Mouse (Mus musculus) olfactory bulb, adult 2 months (tissue): ENCODE data around the gene Lrrn2. TPM values are rescaled to one million over a fixed set of nuclear protein-coding genes. Genes with fewer than 3 reads are reported as not detected.

Source experiments
- H3K27ac ChIP-seq: fragments of 200-500 bp; 2 replicates; pipeline ENCODE4 v1.5.1; 2012; ENCODE audit warnings: low read depth, low read length; ENCODE audit not compliant: insufficient read depth
- H3K4me1 ChIP-seq: fragments of 200-500 bp; 2 replicates; pipeline ENCODE4 v1.6.1; 2012; ENCODE audit warnings: low read length; ENCODE audit not compliant: control insufficient read depth, insufficient read depth
- H3K4me3 ChIP-seq: fragments of 200-500 bp; 2 replicates; pipeline ENCODE4 v1.5.1; 2012; ENCODE audit warnings: mild to moderate bottlenecking, low read depth, low read length, moderate library complexity; ENCODE audit not compliant: insufficient read depth
- CTCF ChIP-seq: fragments of 200-500 bp; IDR thresholded peaks from 2 replicates; pipeline ENCODE4 v1.5.1; 2012; ENCODE audit warnings: low read depth, mild to moderate bottlenecking, low read length, moderate library complexity; ENCODE audit not compliant: insufficient read depth
- POLR2A ChIP-seq: fragments of 200-500 bp; IDR thresholded peaks from 2 replicates; pipeline ENCODE4 v1.6.1; 2012; ENCODE audit warnings: mild to moderate bottlenecking, low read depth, low read length, moderate library complexity; ENCODE audit not compliant: insufficient read depth
- WGBS: fragments of 180-500 bp; shearing (Covaris S2); methylation state at CpG from one replicate; pipeline ENCODE4 v1.1.7; 2018; 5-methylcytosine and 5-hydroxymethylcytosine counted together
- polyA plus RNA-seq: library from polyadenylated mRNA; stranded (reverse); fragments of >200 nt; gene quantifications from 2 replicates; pipeline ENCODE4 v1.2.4, GENCODE M21; 2012; ENCODE audit warnings: low replicate concordance; ENCODE audit not compliant: missing spikeins, insufficient read depth, insufficient read length

Lrrn2 gene
- polyA plus RNA-seq, 1 experiment, result not detected

DNA sequence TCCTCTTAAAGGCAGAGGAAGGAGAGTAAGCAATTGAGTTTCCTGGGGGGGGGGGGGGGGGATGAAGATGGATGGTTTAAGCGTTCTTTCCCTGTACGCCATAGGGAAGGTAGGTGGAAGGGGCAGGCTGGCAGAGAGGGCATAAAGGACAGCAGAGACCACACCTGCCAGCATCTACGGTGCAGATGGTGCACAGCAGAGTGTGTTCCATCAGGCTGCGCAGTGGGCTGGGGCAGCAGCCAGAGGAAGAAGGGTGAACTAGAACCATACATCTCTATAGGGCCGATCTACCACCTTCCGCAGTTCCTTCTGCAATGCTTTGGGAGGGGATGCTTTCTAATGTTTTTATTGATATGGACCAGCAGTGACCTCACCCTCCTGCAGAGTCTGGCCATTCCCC lies 19.0 kb downstream of the Lrrn2 start:
- Histone ChIP-seq H3K4me3 (no peak overlapping the region), H3K27ac (no peak overlapping the region), H3K4me1 (peaks cover 27% of the 10 kb centered on the region)
- 85% methylated on average over 6 of the region's 6 CpGs for WGBS
- TF ChIP-seq POLR2A (no peak), CTCF (no peak)

DNA sequence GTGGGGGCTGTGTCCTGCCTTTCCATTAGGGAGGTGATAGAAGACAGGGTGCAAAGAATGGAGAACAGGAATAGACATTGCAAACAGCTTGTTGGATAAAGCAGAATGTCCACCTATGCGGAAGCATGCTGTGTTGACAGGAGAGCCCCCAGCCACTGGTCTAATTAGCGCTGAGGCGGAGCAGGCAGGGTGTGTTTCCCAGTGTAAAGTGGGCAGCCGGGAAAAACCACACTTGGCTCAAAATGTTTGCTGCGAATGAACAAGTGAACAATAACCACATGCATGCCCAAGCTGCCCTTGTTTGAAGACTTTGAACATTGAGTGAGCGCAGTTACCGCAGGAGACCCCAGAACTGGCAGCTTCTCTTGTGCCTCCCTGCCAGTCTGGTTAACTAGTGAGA lies 19.6 kb downstream of the Lrrn2 start:
- TF ChIP-seq POLR2A (no peak), CTCF (no peak)
- H3K27ac ChIP-seq, result no peak overlapping the region
- 68% methylated on average over 7 of the region's 7 CpGs for WGBS
- no peak overlapping the region for H3K4me3 ChIP-seq
- H3K4me1 ChIP-seq, result peaks cover 25% of the 10 kb centered on the region

DNA sequence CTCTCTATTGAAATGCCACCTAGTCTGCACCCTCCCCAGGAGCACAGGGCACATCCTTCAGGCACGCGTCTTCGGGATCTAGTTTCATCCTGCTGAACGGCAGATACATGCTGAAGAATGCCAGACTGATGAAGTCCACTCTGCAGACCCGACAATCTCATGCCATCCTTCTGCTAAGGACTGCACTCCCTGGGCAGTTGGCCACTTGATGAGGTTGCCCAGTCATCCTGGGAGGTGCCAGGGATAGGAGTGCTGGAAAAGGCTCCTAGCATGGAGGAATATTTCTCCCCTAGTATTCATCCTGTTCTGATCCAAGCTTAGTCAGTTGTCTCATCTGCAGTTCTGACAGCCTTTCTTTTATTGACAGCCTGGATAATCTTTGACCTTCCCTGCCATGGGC lies 20.9 kb downstream of the Lrrn2 start:
- Histone ChIP-seq H3K4me1 (peaks cover 25% of the 10 kb centered on the region), H3K27ac (no peak overlapping the region), H3K4me3 (no peak overlapping the region)
- TF ChIP-seq POLR2A (no peak), CTCF (no peak)
- WGBS, result 78% methylated on average over 5 of the region's 5 CpGs

DNA sequence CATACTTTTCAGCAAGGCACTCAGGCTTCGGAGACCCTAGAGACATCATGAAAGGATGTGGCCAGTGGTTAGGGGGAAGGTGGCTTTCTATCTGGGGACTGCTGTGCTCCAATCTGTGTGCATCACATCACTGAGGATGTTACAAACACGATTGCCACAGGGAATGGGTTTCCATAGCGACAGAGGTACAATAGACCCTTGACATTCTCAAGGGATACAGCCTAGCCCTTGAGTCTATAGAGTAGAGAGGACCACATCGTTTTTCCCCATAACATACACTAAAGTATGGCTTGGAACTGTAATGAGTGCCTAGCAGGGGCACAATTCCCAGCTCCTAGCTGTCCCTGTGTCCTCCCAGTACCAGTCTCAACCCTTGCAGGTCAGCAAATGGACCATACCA lies 23.4 kb downstream of the Lrrn2 start:
- WGBS, result 56% methylated on average over 4 of the region's 4 CpGs
- no peak for TF ChIP-seq POLR2A
- TF ChIP-seq CTCF, result no peak
- H3K27ac ChIP-seq, result no peak overlapping the region

DNA sequence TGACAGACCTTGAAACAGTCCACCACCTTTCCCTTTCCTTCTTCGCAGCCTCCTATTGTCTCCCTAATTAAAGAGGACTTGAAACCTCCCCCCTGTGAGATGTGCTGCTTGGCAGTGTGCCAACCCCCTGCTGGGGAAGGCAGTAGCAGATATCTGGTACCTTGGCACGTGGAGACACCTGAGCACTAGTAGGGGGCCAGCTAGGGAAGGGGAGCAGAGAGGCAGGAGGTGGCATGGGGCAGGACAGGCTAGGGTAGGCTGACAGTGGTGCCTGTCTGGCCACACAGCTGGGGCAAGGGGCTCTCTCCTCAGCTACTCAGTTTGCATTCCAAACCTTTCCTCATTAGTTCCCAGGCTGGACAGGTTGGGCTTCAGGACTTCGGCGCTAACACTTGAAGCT lies 29.0 kb downstream of the Lrrn2 start:
- TF ChIP-seq POLR2A (no peak), CTCF (no peak)
- H3K27ac ChIP-seq, result no peak overlapping the region
- no peak overlapping the region for H3K4me3 ChIP-seq
- WGBS, result 59% methylated on average over 4 of the region's 4 CpGs
- H3K4me1 ChIP-seq, result peaks cover 11% of the 10 kb centered on the region

More for the DNA sequence above, 23.4 kb downstream of the Lrrn2 start:
- H3K4me3 ChIP-seq, result no peak overlapping the region
- peaks cover 29% of the 10 kb centered on the region for H3K4me1 ChIP-seq

DNA sequence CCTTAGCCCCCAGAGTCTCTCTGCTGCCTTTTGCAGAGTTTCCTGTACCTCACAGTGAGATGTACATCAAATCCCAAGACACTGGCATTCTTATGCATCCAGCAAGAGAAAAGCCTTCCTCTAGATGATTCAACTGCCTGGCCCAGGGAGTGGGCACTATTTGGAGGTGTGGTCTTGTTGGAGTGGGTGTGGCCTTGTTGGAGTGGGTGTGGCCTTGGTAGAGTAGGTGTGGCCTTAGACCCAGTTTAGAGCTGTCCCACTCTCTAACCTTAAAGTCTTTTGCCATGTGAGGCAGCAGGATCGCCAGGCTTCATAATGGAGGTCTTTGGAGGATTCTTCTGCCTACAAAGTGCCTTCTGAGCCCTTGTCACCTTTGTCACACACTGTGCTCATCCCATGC lies 29.9 kb downstream of the Lrrn2 start:
- Histone ChIP-seq H3K4me1 (peaks cover 11% of the 10 kb centered on the region), H3K4me3 (no peak overlapping the region), H3K27ac (no peak overlapping the region)
- WGBS, result 88% methylated on average over 1 of the region's 1 CpGs
- TF ChIP-seq POLR2A, result no peak

DNA sequence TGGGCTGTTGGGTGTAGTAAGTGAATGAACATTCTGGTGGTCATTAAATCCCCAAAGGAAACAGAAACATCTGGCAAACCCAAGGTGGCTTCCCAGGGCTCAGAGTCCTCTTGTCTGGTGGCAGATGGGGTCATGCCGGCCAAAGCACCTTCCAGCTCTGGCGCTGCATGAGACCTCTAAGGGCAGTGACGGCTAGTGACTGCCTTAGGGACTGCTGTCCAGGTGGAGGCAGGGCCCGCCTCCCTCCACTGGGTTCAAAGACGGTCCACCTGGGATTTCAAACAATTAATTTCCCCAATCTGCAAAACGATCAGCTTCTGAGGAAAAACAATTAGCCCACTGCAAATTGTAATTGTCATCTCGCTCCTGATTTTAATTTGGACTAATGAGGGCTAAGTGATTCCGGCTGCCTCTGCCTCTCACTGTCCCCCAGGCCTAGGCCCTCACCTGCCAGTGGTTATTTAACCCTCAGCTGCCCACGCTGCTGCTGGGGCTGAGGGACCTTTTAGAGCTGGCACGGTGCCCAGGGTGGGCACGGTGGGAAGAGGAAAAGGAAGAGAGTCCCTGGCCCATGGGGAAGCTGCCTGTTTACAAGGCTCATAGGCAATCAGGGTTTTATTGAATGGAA lies 30.5 kb downstream of the Lrrn2 start:
- TF ChIP-seq POLR2A (no peak), CTCF (no peak)
- WGBS, result 62% methylated on average over 11 of the region's 11 CpGs
- H3K27ac ChIP-seq, result no peak overlapping the region

DNA sequence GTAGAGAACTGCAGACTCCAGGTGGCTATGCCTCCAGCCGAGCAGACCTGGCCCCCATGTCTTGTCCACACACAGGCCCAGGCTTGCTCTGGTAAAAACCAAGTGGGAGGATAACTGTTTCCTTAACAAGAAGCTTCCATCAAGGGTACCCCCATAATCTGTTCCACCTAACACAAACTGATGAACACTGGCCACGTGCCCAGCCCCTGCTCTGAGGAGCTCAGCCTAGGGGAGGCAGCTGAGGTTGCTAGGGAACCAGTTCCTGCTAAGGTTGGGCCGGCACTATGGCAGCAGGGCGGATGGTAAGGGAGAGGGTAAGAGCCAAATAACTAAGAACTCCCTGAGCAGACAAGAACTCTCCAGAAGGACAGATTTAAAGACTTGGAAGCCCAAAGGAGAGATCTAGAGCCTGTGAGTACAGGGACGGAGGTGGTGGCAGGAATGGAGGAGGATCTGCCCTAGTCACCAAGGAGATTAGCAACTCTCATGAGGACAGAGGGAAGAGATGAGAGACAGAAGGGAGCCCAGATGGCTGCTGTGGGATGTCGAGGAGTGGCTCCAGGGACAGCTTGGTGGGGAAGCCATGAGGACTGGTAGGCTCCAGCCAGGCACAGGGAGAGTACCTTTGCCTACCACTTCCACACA lies 35.9 kb downstream of the Lrrn2 start:
- no peak overlapping the region for H3K27ac ChIP-seq
- WGBS, result 38% methylated on average over 6 of the region's 6 CpGs
- H3K4me1 ChIP-seq, result peaks cover 32% of the 10 kb centered on the region
- H3K4me3 ChIP-seq, result no peak overlapping the region
- TF ChIP-seq POLR2A (no peak), CTCF (no peak)

More for the DNA sequence above, 30.5 kb downstream of the Lrrn2 start:
- Histone ChIP-seq H3K4me3 (no peak overlapping the region), H3K4me1 (peaks cover 13% of the 10 kb centered on the region)

DNA sequence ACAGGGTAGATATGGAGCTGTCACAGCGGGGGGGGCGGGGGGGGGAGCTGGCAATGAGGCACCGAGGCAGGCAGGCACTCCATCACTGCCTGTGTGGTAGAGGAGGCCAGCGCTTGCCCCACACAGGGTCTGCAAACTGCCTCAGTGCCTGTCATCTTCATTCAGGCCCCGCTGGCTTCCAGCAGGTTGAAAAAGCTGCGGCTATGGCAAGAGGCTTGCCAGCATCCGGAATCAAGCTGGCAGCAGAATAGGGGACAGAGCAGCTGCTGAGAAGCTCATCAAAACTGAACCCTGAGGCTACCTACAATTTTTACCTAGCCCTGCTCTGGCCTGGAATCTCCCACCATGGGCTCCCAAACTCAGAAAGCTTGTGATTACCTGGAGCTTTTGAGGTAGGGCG lies 37.5 kb downstream of the Lrrn2 start:
- no peak for TF ChIP-seq CTCF
- TF ChIP-seq POLR2A, result no peak
- H3K27ac ChIP-seq, result no peak overlapping the region
- WGBS, result 27% methylated on average over 8 of the region's 8 CpGs
- H3K4me3 ChIP-seq, result no peak overlapping the region
- H3K4me1 ChIP-seq, result peaks cover 48% of the 10 kb centered on the region
